Mouse (Mus musculus) ES-E14 (cell line): ENCODE data around the gene Gm12830. TPM values are rescaled to one million over a fixed set of nuclear protein-coding genes. Genes with fewer than 3 reads are reported as not detected.

Source experiments
- DNase-seq: peaks from one replicate; pipeline ENCODE4 v3.0.0-alpha.2; 2013; ENCODE audit warnings: low read depth, low spot score
- H3K27ac ChIP-seq: 2 replicates; pipeline ENCODE4 v1.5.1; 2012; ENCODE audit warnings: low read depth, mild to moderate bottlenecking, low read length, moderate library complexity, mixed read lengths; ENCODE audit not compliant: poor library complexity, insufficient read depth, severe bottlenecking
- H3K36me3 ChIP-seq: 2 replicates; pipeline ENCODE4 v1.6.1; 2012; ENCODE audit warnings: mild to moderate bottlenecking, low read length, moderate library complexity, mixed read lengths; ENCODE audit not compliant: control insufficient read depth, poor library complexity, insufficient read depth, severe bottlenecking
- H3K4me1 ChIP-seq, 2 experiments: fragments of 150-350 bp in 1 of 2; sonication (generic) in 1 of 2; 2 replicates each; pipeline ENCODE4 v1.6.1; 2012; ENCODE audit warnings: low read length in 2 of 2, mild to moderate bottlenecking in 1 of 2, mixed read lengths in 1 of 2; ENCODE audit not compliant: control insufficient read depth in 2 of 2, insufficient read depth in 2 of 2, poor library complexity in 1 of 2
- H3K4me3 ChIP-seq, 2 experiments: fragments of 150-350 bp in 1 of 2; sonication (generic) in 1 of 2; 2 replicates each; pipeline ENCODE4 v1.5.1; 2012; ENCODE audit warnings: low read length in 2 of 2, low read depth in 1 of 2, mild to moderate bottlenecking in 1 of 2, mixed read lengths in 1 of 2; ENCODE audit not compliant: insufficient read depth in 1 of 2, poor library complexity in 1 of 2, severe bottlenecking in 1 of 2
- H3K9ac ChIP-seq: 2 replicates; pipeline ENCODE4 v1.6.1; 2012; ENCODE audit warnings: low read depth, mild to moderate bottlenecking, low read length, mixed read lengths; ENCODE audit not compliant: poor library complexity, insufficient read depth, severe bottlenecking
- H3K9me3 ChIP-seq: fragments of 150-350 bp; sonication (generic); 2 replicates; pipeline ENCODE4 v1.6.1; 2012; ENCODE audit warnings: low read depth, mild to moderate bottlenecking, low read length; ENCODE audit not compliant: control insufficient read depth, insufficient read depth
- CHD2 ChIP-seq: IDR thresholded peaks from 2 replicates; pipeline ENCODE4 v1.6.1; 2014; ENCODE audit warnings: mild to moderate bottlenecking, low read depth, low read length, inconsistent platforms
- HCFC1 ChIP-seq: IDR thresholded peaks from 2 replicates; pipeline ENCODE4 v1.6.1; 2012; ENCODE audit warnings: low read length, inconsistent platforms, borderline replicate concordance; ENCODE audit not compliant: insufficient read depth
- MAFK ChIP-seq: IDR thresholded peaks from 2 replicates; pipeline ENCODE4 v1.6.1; 2014; ENCODE audit warnings: mild to moderate bottlenecking, low read depth, low read length, inconsistent platforms; ENCODE audit not compliant: insufficient read depth
- ZC3H11A ChIP-seq: IDR thresholded peaks from 2 replicates; pipeline ENCODE4 v1.6.1; 2012; ENCODE audit warnings: low read depth, mild to moderate bottlenecking, inconsistent platforms, low read length, borderline replicate concordance
- ZNF384 ChIP-seq: IDR thresholded peaks from 2 replicates; pipeline ENCODE4 v1.6.1; 2012; ENCODE audit warnings: low read depth, low read length, inconsistent platforms
- in situ Hi-C, 2 experiments: fragments of 600-800 bp; cut with MboI; formaldehyde crosslinking; loops; one replicate each; pipeline ENCODE4 v1.15.1; 2025; ENCODE audit warnings: low sequenced_read_pairs in 2 of 2, inconsistent platforms in 1 of 2; ENCODE audit not compliant: unreplicated experiment in 2 of 2
- total RNA-seq: library from RNA; depleted of rRNA; stranded (reverse); fragments of 300-350 nt; gene quantifications from 2 replicates; pipeline ENCODE4 v1.2.3, GENCODE M21; 2012

The Gm12830 gene
- total RNA-seq, 1 experiment = not detected

DNA sequence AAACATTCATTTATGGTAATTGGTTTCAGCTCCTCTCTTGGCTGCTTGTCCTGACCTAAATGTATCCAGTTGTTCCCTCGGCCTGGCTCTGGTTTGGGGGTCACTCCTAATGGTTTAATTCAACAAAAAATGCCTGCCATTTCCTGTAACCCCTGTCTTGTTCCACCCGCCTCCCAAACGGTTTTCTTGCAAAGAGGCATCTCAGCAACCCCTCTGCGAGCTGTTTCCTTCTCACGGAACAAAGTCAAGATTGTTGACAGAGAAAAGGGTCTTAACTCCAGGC lies 42.1 kb upstream of the Gm12830 start:
- no peak for TF ChIP-seq ZC3H11A
- no peak for TF ChIP-seq ZNF384
- no peak for TF ChIP-seq CHD2
- TF ChIP-seq MAFK = no peak
- TF ChIP-seq HCFC1 = no peak
- H3K9ac ChIP-seq = no peak overlapping the region
- no peaks in the 10 kb centered on the region for H3K36me3 ChIP-seq
- H3K4me1 ChIP-seq = no peaks in the 10 kb centered on the region
- H3K9me3 ChIP-seq = no peaks in the 10 kb centered on the region
- in situ Hi-C loops = no loop called here
- no peak overlapping the region for H3K27ac ChIP-seq
- DNase-seq = no peak
- H3K4me3 ChIP-seq = no peak overlapping the region

DNA sequence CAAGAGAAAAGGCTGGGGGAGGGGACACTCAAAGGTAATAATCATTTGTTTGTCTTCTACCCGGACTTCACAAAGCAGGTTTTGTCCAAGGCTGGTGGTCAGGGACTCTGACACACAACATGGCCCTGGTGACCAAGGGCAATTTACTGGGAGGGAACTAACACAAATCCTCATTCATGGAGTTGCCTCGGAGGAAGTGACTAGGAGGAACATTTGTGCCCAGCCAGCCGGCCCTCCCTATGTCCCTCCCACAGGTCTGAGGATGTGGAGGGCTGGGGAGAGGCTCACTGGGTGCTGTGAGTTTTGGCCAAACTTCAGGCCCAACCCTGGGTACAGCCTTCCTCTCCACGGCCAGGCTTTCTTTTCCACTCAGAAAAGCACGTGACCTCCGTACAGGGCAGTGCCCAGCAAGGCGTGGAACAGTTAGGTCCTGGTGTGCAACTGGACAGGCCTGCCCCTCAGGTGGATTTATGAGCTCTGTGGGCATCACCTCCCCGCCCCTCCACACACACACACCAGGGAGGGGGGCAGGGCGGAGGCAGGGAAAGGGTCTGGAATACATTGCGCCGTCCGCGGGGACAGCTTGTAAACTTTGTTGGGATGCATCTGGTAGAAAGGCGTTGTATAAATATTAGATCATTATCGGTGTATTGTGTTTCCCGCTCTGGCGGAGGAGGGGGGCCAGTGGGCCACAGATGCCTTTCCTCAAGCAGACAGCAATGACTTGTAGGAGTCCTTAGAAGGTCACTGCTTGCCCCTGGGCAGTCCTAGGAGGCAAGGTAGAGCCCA lies 41.6 kb upstream of the Gm12830 start:
- no peak for DNase-seq
- Histone ChIP-seq H3K9me3 (no peaks in the 10 kb centered on the region), H3K4me3 (no peak overlapping the region), H3K36me3 (no peaks in the 10 kb centered on the region), H3K4me1 (no peaks in the 10 kb centered on the region), H3K27ac (no peak overlapping the region), H3K9ac (no peak overlapping the region)
- TF ChIP-seq MAFK (no peak), ZC3H11A (no peak), HCFC1 (no peak), CHD2 (no peak)
- in situ Hi-C loops = no loop called here

DNA sequence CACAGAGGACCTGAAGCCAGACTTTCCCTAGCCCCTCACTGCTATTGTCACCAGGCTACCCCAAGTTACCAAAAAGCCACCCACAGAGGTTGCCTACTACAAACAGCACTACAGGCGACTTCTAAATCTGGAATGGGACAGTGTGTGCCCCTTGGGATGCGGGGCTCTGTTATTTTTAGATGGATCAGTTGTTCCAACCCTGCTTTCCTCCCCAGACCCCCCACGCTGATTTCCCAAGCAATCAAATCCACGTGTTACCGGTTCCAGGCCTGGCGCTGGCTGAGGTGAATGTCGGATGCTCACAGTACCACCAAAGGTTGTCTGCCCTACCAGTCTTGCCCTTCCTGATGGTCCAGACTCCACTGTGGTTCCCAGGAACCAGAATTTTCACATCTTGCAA lies 38.7 kb upstream of the Gm12830 start:
- no peak overlapping the region for H3K9ac ChIP-seq
- H3K4me3 ChIP-seq = no peak overlapping the region
- DNase-seq = no peak
- in situ Hi-C loops = no loop called here
- H3K9me3 ChIP-seq = no peaks in the 10 kb centered on the region
- TF ChIP-seq HCFC1 = no peak
- no peak for TF ChIP-seq MAFK
- no peak for TF ChIP-seq CHD2
- TF ChIP-seq ZC3H11A = no peak
- no peak for TF ChIP-seq ZNF384
- no peaks in the 10 kb centered on the region for H3K36me3 ChIP-seq
- no peaks in the 10 kb centered on the region for H3K4me1 ChIP-seq
- H3K27ac ChIP-seq = no peak overlapping the region

DNA sequence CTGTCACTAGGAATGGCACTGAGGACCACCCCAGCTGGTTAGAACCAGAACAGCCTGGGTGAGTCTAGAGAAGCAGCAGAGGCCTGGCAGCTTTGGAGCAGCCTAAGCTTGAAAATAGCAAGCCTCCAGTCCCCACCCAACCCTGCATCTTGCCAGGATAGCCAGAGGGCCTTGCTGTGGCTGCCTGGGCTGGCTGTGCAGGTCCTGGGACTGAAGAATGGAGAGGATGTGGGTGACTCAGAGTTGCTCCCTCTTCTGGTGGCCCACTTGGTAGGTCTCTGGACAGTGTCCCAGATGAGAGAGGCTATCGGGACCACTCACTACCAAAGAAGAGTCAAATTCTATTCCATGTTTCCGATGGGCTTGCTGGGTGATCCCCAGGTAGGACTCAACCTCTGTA lies 36.8 kb upstream of the Gm12830 start:
- Histone ChIP-seq H3K9ac (no peak overlapping the region), H3K4me1 (no peaks in the 10 kb centered on the region), H3K9me3 (no peaks in the 10 kb centered on the region), H3K36me3 (no peaks in the 10 kb centered on the region), H3K4me3 (no peak overlapping the region), H3K27ac (no peak overlapping the region)
- DNase-seq = peak; percentile 15
- in situ Hi-C loops = no loop called here
- no peak for TF ChIP-seq MAFK
- no peak for TF ChIP-seq ZC3H11A
- TF ChIP-seq HCFC1 = no peak
- TF ChIP-seq ZNF384 = no peak

DNA sequence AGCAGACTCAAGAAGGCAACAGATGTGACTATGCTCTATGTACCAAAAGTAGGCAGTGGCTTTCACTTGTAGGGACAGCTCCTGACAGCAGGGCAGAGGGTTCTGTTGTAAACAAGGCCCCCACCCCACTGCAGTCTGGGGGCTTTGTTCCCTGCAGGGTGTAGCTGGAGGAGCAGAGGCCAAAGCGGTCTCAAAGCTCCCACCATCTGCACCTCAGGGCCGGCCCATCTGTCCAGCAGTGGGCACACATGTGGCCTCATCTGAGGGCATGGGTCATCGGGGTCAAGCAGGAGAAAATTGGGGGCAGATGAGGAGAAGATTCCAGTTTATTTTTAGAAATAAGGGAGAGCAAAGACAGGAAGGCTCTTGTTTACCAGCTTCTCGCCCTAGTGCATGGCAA lies 32.7 kb upstream of the Gm12830 start:
- no peak for TF ChIP-seq HCFC1
- TF ChIP-seq MAFK = no peak
- no peak for TF ChIP-seq CHD2
- TF ChIP-seq ZC3H11A = no peak
- DNase-seq = no peak
- Histone ChIP-seq H3K4me1 (no peaks in the 10 kb centered on the region), H3K9ac (no peak overlapping the region), H3K36me3 (no peaks in the 10 kb centered on the region), H3K27ac (no peak overlapping the region), H3K9me3 (no peaks in the 10 kb centered on the region), H3K4me3 (no peak overlapping the region)
- in situ Hi-C loops = no loop called here
